Mouse (Mus musculus): Measurements from ENCODE around the gene Thoc5. TPM values are rescaled to one million over a fixed set of nuclear protein-coding genes. Genes with fewer than 3 reads are reported as not detected.

The Thoc5 gene
- polyA plus RNA-seq (2012; fragmentation: generic; extraction: Trizol), result 10 to 100 TPM; 35.7 to 37.1 TPM

DNA sequence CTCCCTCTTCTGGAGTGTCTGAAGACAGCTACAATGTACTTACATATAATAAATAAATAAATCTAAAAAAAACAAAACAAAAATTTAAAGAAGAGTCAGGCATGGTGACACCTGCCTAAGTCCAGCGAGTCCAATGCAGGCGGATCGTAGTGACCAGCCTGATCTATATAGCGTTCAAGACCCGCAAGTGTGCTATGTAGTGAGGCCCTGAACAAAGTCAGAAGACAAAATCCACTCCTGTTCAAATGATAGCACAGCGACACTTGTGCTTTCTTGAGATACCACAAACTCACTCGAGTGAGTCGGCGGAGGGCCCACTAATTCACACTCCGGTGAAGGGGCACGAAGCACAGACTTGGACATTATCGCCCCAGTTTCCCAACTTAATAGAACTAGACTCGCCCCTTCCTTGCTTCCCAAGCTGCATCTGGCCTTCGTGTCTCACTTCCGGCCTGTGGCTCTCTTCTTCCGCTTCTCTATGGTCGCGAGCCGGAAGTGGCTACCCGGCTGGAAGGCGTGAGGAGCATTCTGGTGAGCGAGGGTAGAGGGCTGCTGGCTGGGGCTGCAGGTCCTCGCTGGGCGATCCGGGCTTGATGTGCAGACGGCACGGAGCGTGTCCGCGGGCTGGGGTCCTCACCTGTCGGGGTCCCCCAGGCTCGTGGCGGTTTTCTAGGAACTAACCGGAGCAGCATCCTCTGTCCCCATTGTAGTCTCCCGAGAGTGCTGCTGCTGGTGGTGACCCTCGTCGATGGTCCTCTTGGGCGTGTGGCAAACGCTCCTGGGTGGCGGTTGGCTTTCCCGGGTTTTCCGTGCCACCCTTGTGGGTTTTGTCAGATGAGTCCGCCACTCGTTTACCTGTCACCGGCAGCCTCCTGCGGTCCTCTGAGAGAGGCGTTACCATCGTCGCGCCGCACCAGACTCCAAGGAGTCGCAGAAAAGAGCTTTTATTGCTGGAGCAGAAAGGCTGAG, at the start of gene Thoc5:
Gene Thoc5 (plus strand): TSS at position 473 of the 969 bp plus-strand sequence.

GRCm38 (mm10) chr11:4849258-4849943, 45.7 kb upstream of the Thoc5 start, which contains the start of gene Nf2:
Gene Nf2, minus strand, starts transcription at chr11:4849536.

DNA sequence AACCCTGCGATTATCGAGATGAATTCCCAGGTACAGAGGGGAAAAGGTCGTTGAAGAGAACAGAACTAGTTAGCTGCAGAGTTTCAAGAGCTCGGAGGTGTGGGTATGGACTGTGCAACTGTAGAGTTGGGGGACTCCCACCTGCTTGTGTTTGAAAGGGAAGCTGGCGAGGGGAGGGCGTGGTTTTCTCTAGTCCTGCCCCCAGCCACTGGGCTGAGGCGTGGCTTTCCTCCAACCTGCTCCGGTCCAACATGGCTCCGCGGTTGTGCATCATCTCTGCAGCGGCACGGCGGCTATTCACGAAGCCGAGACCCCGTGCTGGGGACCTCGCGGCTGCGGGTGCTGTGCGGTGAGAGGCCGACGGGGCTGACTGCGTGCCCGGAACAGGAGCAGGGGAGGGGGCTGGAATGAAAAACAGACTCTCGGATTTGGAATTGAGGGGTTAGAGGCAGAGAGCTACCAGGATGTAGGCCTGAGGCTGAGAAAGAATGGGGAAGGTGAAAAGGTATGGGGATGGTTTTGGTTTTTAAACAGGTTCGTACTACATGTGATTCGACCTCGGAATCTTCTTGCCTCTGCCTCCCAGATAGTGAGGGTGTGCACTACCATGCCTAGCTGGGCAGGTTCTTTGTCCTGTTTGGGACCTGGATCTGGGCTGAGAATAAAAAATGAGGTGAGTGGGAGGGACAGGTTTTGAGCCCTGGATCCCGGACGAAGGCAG, 21.2 kb upstream of the Thoc5 start, which contains the start of gene Nipsnap1:
Gene Nipsnap1 (plus strand): TSS at position 197 of the 721 bp plus-strand sequence.

GRCm38 (mm10) chr11:4947813-4948174, 52.7 kb downstream of the Thoc5 start, which contains the start of gene Nefh:
Gene Nefh, minus strand, starts transcription at chr11:4948064.

Other genes starting within 250 kb of the Thoc5 start
- 1,000 to 10,000 TPM in 1 of 2 experiments, 100 to 1,000 TPM in 1; 830 to 1,141 TPM for gene Uqcr10, start 191.0 kb upstream of the Thoc5 start, polyA plus RNA-seq (2012; fragmentation: generic; extraction: Trizol)
- 10 to 100 TPM; 51.7 to 78.9 TPM for gene Zmat5, start 190.6 kb upstream of the Thoc5 start, polyA plus RNA-seq (2012; fragmentation: generic; extraction: Trizol)
- under 1 TPM; 0.09 to 0.21 TPM for gene Cabp7, start 148.5 kb upstream of the Thoc5 start, polyA plus RNA-seq (2012; fragmentation: generic; extraction: Trizol)
- 10 to 100 TPM in 1 of 2 experiments, 1 to 10 TPM in 1; 9.6 to 38.1 TPM for gene Nf2, start 45.8 kb upstream of the Thoc5 start, polyA plus RNA-seq (2012; fragmentation: generic; extraction: Trizol)
- 10 to 100 TPM in 1 of 2 experiments, 1 to 10 TPM in 1; 6.7 to 11.4 TPM for gene Nipsnap1, start 21.4 kb upstream of the Thoc5 start, polyA plus RNA-seq (2012; fragmentation: generic; extraction: Trizol)
- gene Nefh, start 52.7 kb downstream of the Thoc5 start, polyA plus RNA-seq (2012; fragmentation: generic; extraction: Trizol), result under 1 TPM in 1 of 2 experiments, not detected in 1; 0.04 TPM
- gene Ap1b1, start 91.5 kb downstream of the Thoc5 start, polyA plus RNA-seq (2012; fragmentation: generic; extraction: Trizol), result 10 to 100 TPM; 25.8 to 50.7 TPM
- gene Rasl10a, start 162.8 kb downstream of the Thoc5 start, polyA plus RNA-seq (2012; fragmentation: generic; extraction: Trizol), result under 1 TPM; 0.06 to 0.17 TPM
- 10 to 100 TPM; 66.5 to 86.7 TPM for gene Gas2l1, start 170.0 kb downstream of the Thoc5 start, polyA plus RNA-seq (2012; fragmentation: generic; extraction: Trizol)
- gene Rhbdd3, start 203.6 kb downstream of the Thoc5 start, polyA plus RNA-seq (2012; fragmentation: generic; extraction: Trizol), result 10 to 100 TPM; 18.0 to 25.3 TPM
- gene Ewsr1, start 203.9 kb downstream of the Thoc5 start, polyA plus RNA-seq (2012; fragmentation: generic; extraction: Trizol), result 100 to 1,000 TPM in 1 of 2 experiments, 10 to 100 TPM in 1; 45.9 to 155 TPM